In genomic region chr2:31785074-31785473, GRCm38 (mm10) we compare ENCODE assay signal across 9 mouse cellular contexts. TPM values are rescaled to one million over a fixed set of nuclear protein-coding genes. Genes with fewer than 3 reads are reported as not detected.
DNase-seq lines count a peak whose midpoint lies in the region; ATAC-seq and TF ChIP-seq lines count a peak whose summit lies in the region.
"Had no signal": no experiment of that assay in that cellular context is flagged by ENCODE, and none has a peak within 500 bp of the region (broad histone marks: within the 10 kb centered on the region; RNA-seq: fewer than 3 reads in every experiment).

No protein-coding gene starts in this region.

- no peaks in the 10 kb centered on the region for H3K79me2 ChIP-seq in CH12.LX (replicated peaks; ENCODE audit: control insufficient read depth, extremely low read depth, insufficient read depth, poor library complexity, severe bottlenecking)

- H3K27me3 ChIP-seq in CH12.LX (replicated peaks) = no peaks in the 10 kb centered on the region
- H3K27me3 ChIP-seq in lung, embryonic 14.5 days (ENCODE audit: insufficient read depth, low read length) = no peaks in the 10 kb centered on the region
- H3K27me3 ChIP-seq: heart, embryonic 13.5 days had no signal

- H3K4me2 ChIP-seq in CH12.LX (ENCODE audit: insufficient read depth, low read depth, poor library complexity, severe bottlenecking) = no peak overlapping the region
- no peak overlapping the region for H3K4me2 ChIP-seq in lung, embryonic 14.5 days
- H3K4me2 ChIP-seq: heart, embryonic 13.5 days had no signal

- no peaks in the 10 kb centered on the region for H3K9me3 ChIP-seq in CH12.LX (replicated peaks; ENCODE audit: low read length)
- no peaks in the 10 kb centered on the region for H3K9me3 ChIP-seq in lung, embryonic 14.5 days (ENCODE audit: low read depth, low read length)
- H3K9me3 ChIP-seq: heart, embryonic 13.5 days had no signal

- dilution Hi-C loops in CH12.LX (cut with MboI; ENCODE audit: extremely low pct_ligation_motif_present, extremely low pct_unique_long_range_greater_than_20kb, low sequenced_read_pairs) = no loop called here

- TF ChIP-seq EP300 in CH12.LX (IDR thresholded peaks at IDR 0.05; ENCODE audit: low read length) = no peak

- in situ Hi-C loops in CH12.LX (cut with MboI; ENCODE audit: low pct_ligation_motif_present, low pct_unique_long_range_greater_than_20kb, low sequenced_read_pairs) = loop anchor here (5.0 to 25.0 kb wide), 3 partner anchors 60 to 298 kb away; partner anchors contain the start of gene Abl1

- H3K27ac ChIP-seq in CH12.LX (ENCODE audit: insufficient read depth, low read depth) = no peak overlapping the region
- no peak overlapping the region for H3K27ac ChIP-seq in bone marrow macrophage, adult 2 months (ENCODE audit: insufficient read depth, low read depth, low read length)
- no peak overlapping the region for H3K27ac ChIP-seq in embryonic fibroblast, embryonic 13.5 days (ENCODE audit: insufficient read depth, low read length)
- no peak overlapping the region for H3K27ac ChIP-seq in layer of hippocampus, adult 2 months
- no peak overlapping the region for H3K27ac ChIP-seq in lung, embryonic 14.5 days (ENCODE audit: low read depth)
- H3K27ac ChIP-seq: heart, embryonic 13.5 days had no signal

- DNase-seq in CH12.LX (ENCODE audit: extremely low read depth) = peak; percentile 87
- peak; percentile 82 for DNase-seq in heart, postnatal 4 days
- DNase-seq in layer of hippocampus, adult 2 months (ENCODE audit: low spot score in 2 of 2) = peak; percentile 80 to 85
- peak; percentile 93 for DNase-seq in lung, embryonic 14.5 days
- peak; percentile 82 for DNase-seq in right cerebral cortex, adult 18-20 months
- peak; percentile 80 for DNase-seq in thymus, postnatal 4 days

- WGBS in lung, embryonic 14.5 days = 33% methylated on average over 9 of the region's 9 CpGs

- peaks cover 0 to 10% of the 10 kb centered on the region in 2 experiments; a peak in 2 of 4 replicates for H3K4me1 ChIP-seq in CH12.LX (ENCODE audit: control insufficient read depth in 1 of 2, insufficient read depth in 2 of 2)
- H3K4me1 ChIP-seq in bone marrow macrophage, adult 2 months (ENCODE audit: control insufficient read depth, insufficient read depth, low read length) = no peaks in the 10 kb centered on the region
- no peaks in the 10 kb centered on the region for H3K4me1 ChIP-seq in embryonic fibroblast, embryonic 13.5 days (ENCODE audit: control insufficient read depth, insufficient read depth, low read length)
- H3K4me1 ChIP-seq in lung, embryonic 14.5 days (ENCODE audit: insufficient read depth) = no peaks in the 10 kb centered on the region

- ATAC-seq in lung, embryonic 14.5 days (ENCODE audit: insufficient read depth) = no peak

- TF ChIP-seq CTCF in CH12.LX (conservative IDR thresholded peaks at IDR 0.05 in 1 of 2, IDR thresholded peaks at IDR 0.05 in 1 of 2; ENCODE audit: low read depth in 2 of 2, low read length in 2 of 2) = peak; percentile 86 to 95
- TF ChIP-seq CTCF in bone marrow macrophage, adult 2 months (IDR thresholded peaks at IDR 0.05; ENCODE audit: low read depth, low read length) = peak; percentile 48
- TF ChIP-seq CTCF in embryonic fibroblast, embryonic 13.5 days (IDR thresholded peaks at IDR 0.05; ENCODE audit: borderline replicate concordance, insufficient read depth, low read length) = peak; percentile 61; the same call in 1 of the 2 replicates
- peak; percentile 93 for TF ChIP-seq CTCF in layer of hippocampus, adult 2 months (conservative IDR thresholded peaks at IDR 0.05)
- TF ChIP-seq CTCF in lung, embryonic 14.5 days (IDR thresholded peaks at IDR 0.05; ENCODE audit: low read depth) = peak; percentile 93

- no peak overlapping the region for H3K4me3 ChIP-seq in CH12.LX (replicated peaks in 1 of 3; ENCODE audit: low read depth in 2 of 3, low read length in 2 of 3, poor library complexity in 1 of 3)
- no peak overlapping the region for H3K4me3 ChIP-seq in bone marrow macrophage, adult 2 months (ENCODE audit: insufficient read depth, low read length)
- H3K4me3 ChIP-seq in embryonic fibroblast, embryonic 13.5 days (ENCODE audit: insufficient read depth, low read length) = no peak overlapping the region
- no peak overlapping the region for H3K4me3 ChIP-seq in layer of hippocampus, adult 2 months
- no peak overlapping the region for H3K4me3 ChIP-seq in lung, embryonic 14.5 days (ENCODE audit: low read depth, low read length)
- H3K4me3 ChIP-seq: heart, embryonic 13.5 days had no signal

- no peak for TF ChIP-seq POLR2A in CH12.LX (IDR thresholded peaks at IDR 0.05; ENCODE audit: low read depth, low read length)
- TF ChIP-seq POLR2A in bone marrow macrophage, adult 2 months (IDR thresholded peaks at IDR 0.05; ENCODE audit: borderline replicate concordance, low read depth, low read length) = no peak
- no peak for TF ChIP-seq POLR2A in embryonic fibroblast, embryonic 13.5 days (IDR thresholded peaks at IDR 0.05; ENCODE audit: low read depth, low read length)

- no peak overlapping the region for H3K9ac ChIP-seq in CH12.LX (ENCODE audit: insufficient read depth, low read depth)
- H3K9ac ChIP-seq in lung, embryonic 14.5 days = no peak overlapping the region
- H3K9ac ChIP-seq: heart, embryonic 13.5 days had no signal

- peak; percentile 88 for TF ChIP-seq RAD21 in CH12.LX (IDR thresholded peaks at IDR 0.05; ENCODE audit: low read depth, low read length)

- peaks cover 29 to 92% of the 10 kb centered on the region in 2 experiments for H3K36me3 ChIP-seq in CH12.LX (replicated peaks in 1 of 2; ENCODE audit: control insufficient read depth in 1 of 2, insufficient read depth in 1 of 2, low read length in 1 of 2)
- H3K36me3 ChIP-seq in lung, embryonic 14.5 days (ENCODE audit: insufficient read depth) = peaks cover 95% of the 10 kb centered on the region

TF ChIP-seq in CH12.LX, 34 proteins besides CTCF, POLR2A, EP300 and RAD21:
- TF ChIP-seq SMC3 (IDR thresholded peaks at IDR 0.05; ENCODE audit: low read depth, low read length) (peak; percentile 84), IRF4 (IDR thresholded peaks at IDR 0.05; ENCODE audit: low read depth, low read length) (0 out of 2 replicates have a peak, but pooled peaks have one; percentile 7), NRF1 (IDR thresholded peaks at IDR 0.05; ENCODE audit: low read depth, low read length) (peak; percentile 62), MYC (IDR thresholded peaks at IDR 0.05; ENCODE audit: low read depth, low read length) (peak; percentile 96), MXI1 (IDR thresholded peaks at IDR 0.05; ENCODE audit: low read depth, low read length) (peak; percentile 59; the same call in 1 of the 2 replicates), ZNF384 (IDR thresholded peaks at IDR 0.05; ENCODE audit: low read depth, low read length) (no peak), MAX (IDR thresholded peaks at IDR 0.05; ENCODE audit: low read length) (peak; percentile 81), CHD1 (IDR thresholded peaks at IDR 0.05; ENCODE audit: low read depth, low read length) (no peak), TCF12 (IDR thresholded peaks at IDR 0.05; ENCODE audit: low read depth, low read length) (no peak)

RNA-seq across cellular contexts. Expression of gene Qrfp, which starts 25.3 kb away (rescaled TPM):
- total RNA-seq in CH12.LX (2012; rRNA removed) (not detected in 2 replicates), CH12.LX (2014; rRNA removed) (not detected in 2 replicates)
- not detected in 2 replicates for polyA plus RNA-seq in CH12.LX (2012; ENCODE audit: insufficient read length, low read depth)
- not detected in 2 replicates for polyA plus RNA-seq in bone marrow macrophage, adult 2 months (2012; ENCODE audit: insufficient read depth, insufficient read length, missing spikeins)
- not detected in 2 replicates for polyA plus RNA-seq in embryonic fibroblast, embryonic 13.5 days (2011; ENCODE audit: insufficient read length, low read depth, missing spikeins)
- not detected for total RNA-seq in heart, postnatal 4 days (2021)
- not detected for total RNA-seq in layer of hippocampus, adult 2 months (2021)
- polyA plus RNA-seq in lung, embryonic 14.5 days (2014; fragmentation: Nextera tagmentation; extraction: Ambion mirVana) = 0.12 TPM in 1 of 2 replicates, not detected in the other
